Mouse (Mus musculus): ENCODE measurements at regions not wholly inside any gene's neighbourhood (a gene's known extent, or its start where the extent isn't known, plus 50 kb on each side); places are given as distances from the start of the nearest gene placed in this dataset.
A peak's percentile ranks its signal among the peaks of the same experiment; 100 is the strongest.

- Histone ChIP-seq H3K79me2 (replicated peaks; ENCODE audit: control insufficient read depth, insufficient read depth, low read length) (no peaks in the 10 kb centered on the region), H3K36me3 (ENCODE audit: control insufficient read depth, insufficient read depth, low read length) (no peaks in the 10 kb centered on the region), H3K4me3 (no peak overlapping the region), H3K4me1 (ENCODE audit: control insufficient read depth, insufficient read depth, low read length) (no peaks in the 10 kb centered on the region), H3K9ac (ENCODE audit: low read depth, low read length) (no peak overlapping the region), H3K27ac (no peak overlapping the region), H3K27me3 (ENCODE audit: control insufficient read depth, insufficient read depth, low read length) (no peaks in the 10 kb centered on the region)
- intact Hi-C loops (cut with DNase I), result no loop called here
- TF ChIP-seq POLR2A (IDR thresholded peaks at IDR 0.05; ENCODE audit: insufficient read depth, low read depth, low read length) (no peak), EP300 (IDR thresholded peaks at IDR 0.05; ENCODE audit: insufficient read depth, low read depth, low read length) (no peak), CTCF (IDR thresholded peaks at IDR 0.05) (no peak)
- WGBS, result 91% methylated on average over 3 of the region's 3 CpGs
- DNase-seq, result no peak
Measured at GRCm38 (mm10) chr11:7434591-7434990, 220.9 kb upstream of the Igfbp3 start.

GRCm38 (mm10) chr11:7427771-7428170, 214.0 kb upstream of the Igfbp3 start:
- no peaks in the 10 kb centered on the region for H3K27me3 ChIP-seq (ENCODE audit: control insufficient read depth, insufficient read depth, low read length)
- no peaks in the 10 kb centered on the region for H3K36me3 ChIP-seq (ENCODE audit: control insufficient read depth, insufficient read depth, low read length)
- peaks cover 4% of the 10 kb centered on the region; the same call in 1 of the 2 replicates for H3K4me1 ChIP-seq (ENCODE audit: control insufficient read depth, insufficient read depth, low read length)
- no peaks in the 10 kb centered on the region for H3K79me2 ChIP-seq (replicated peaks; ENCODE audit: control insufficient read depth, insufficient read depth, low read length)
- H3K9ac ChIP-seq (ENCODE audit: low read depth, low read length), result no peak overlapping the region
- no peak for DNase-seq
- no peak overlapping the region for H3K4me3 ChIP-seq
- intact Hi-C loops (cut with DNase I), result no loop called here
- no peak overlapping the region for H3K27ac ChIP-seq
- TF ChIP-seq POLR2A (IDR thresholded peaks at IDR 0.05; ENCODE audit: insufficient read depth, low read depth, low read length), result no peak
- no peak for TF ChIP-seq CTCF (IDR thresholded peaks at IDR 0.05)
- no peak for TF ChIP-seq EP300 (IDR thresholded peaks at IDR 0.05; ENCODE audit: insufficient read depth, low read depth, low read length)
- WGBS, result 77% methylated on average over 4 of the region's 4 CpGs

- H3K4me1 ChIP-seq (ENCODE audit: control insufficient read depth, insufficient read depth, low read length), result peaks cover 4% of the 10 kb centered on the region; the same call in 1 of the 2 replicates
Measured at GRCm38 (mm10) chr11:7425233-7425632, 211.5 kb upstream of the Igfbp3 start.

GRCm38 (mm10) chr11:7424082-7424471, 210.4 kb upstream of the Igfbp3 start:
- no peak for TF ChIP-seq CTCF (IDR thresholded peaks at IDR 0.05)
- no peak for TF ChIP-seq POLR2A (IDR thresholded peaks at IDR 0.05; ENCODE audit: insufficient read depth, low read depth, low read length)
- no peak for TF ChIP-seq EP300 (IDR thresholded peaks at IDR 0.05; ENCODE audit: insufficient read depth, low read depth, low read length)
- intact Hi-C loops (cut with DNase I), result no loop called here
- Histone ChIP-seq H3K27ac (no peak overlapping the region), H3K9ac (ENCODE audit: low read depth, low read length) (no peak overlapping the region), H3K36me3 (ENCODE audit: control insufficient read depth, insufficient read depth, low read length) (no peaks in the 10 kb centered on the region), H3K4me1 (ENCODE audit: control insufficient read depth, insufficient read depth, low read length) (peaks cover 4% of the 10 kb centered on the region; the same call in 1 of the 2 replicates), H3K4me3 (no peak overlapping the region), H3K79me2 (replicated peaks; ENCODE audit: control insufficient read depth, insufficient read depth, low read length) (no peaks in the 10 kb centered on the region), H3K27me3 (ENCODE audit: control insufficient read depth, insufficient read depth, low read length) (no peaks in the 10 kb centered on the region)
- DNase-seq, result no peak
- WGBS, result 73% methylated on average over 5 of the region's 5 CpGs

More at GRCm38 (mm10) chr11:7425233-7425632, 211.5 kb upstream of the Igfbp3 start:
- H3K27ac ChIP-seq, result no peak overlapping the region
- no peaks in the 10 kb centered on the region for H3K27me3 ChIP-seq (ENCODE audit: control insufficient read depth, insufficient read depth, low read length)
- no peak for DNase-seq
- intact Hi-C loops (cut with DNase I), result no loop called here
- no peaks in the 10 kb centered on the region for H3K36me3 ChIP-seq (ENCODE audit: control insufficient read depth, insufficient read depth, low read length)
- 87% methylated on average over 1 of the region's 1 CpGs for WGBS
- TF ChIP-seq POLR2A (IDR thresholded peaks at IDR 0.05; ENCODE audit: insufficient read depth, low read depth, low read length) (no peak), EP300 (IDR thresholded peaks at IDR 0.05; ENCODE audit: insufficient read depth, low read depth, low read length) (no peak), CTCF (IDR thresholded peaks at IDR 0.05) (no peak)
- no peak overlapping the region for H3K9ac ChIP-seq (ENCODE audit: low read depth, low read length)
- no peaks in the 10 kb centered on the region for H3K79me2 ChIP-seq (replicated peaks; ENCODE audit: control insufficient read depth, insufficient read depth, low read length)
- H3K4me3 ChIP-seq, result no peak overlapping the region

- Histone ChIP-seq H3K4me3 (no peak overlapping the region), H3K27ac (no peak overlapping the region), H3K36me3 (ENCODE audit: control insufficient read depth, insufficient read depth, low read length) (no peaks in the 10 kb centered on the region), H3K27me3 (ENCODE audit: control insufficient read depth, insufficient read depth, low read length) (no peaks in the 10 kb centered on the region), H3K4me1 (ENCODE audit: control insufficient read depth, insufficient read depth, low read length) (peaks cover 4% of the 10 kb centered on the region; the same call in 1 of the 2 replicates), H3K9ac (ENCODE audit: low read depth, low read length) (no peak overlapping the region), H3K79me2 (replicated peaks; ENCODE audit: control insufficient read depth, insufficient read depth, low read length) (no peaks in the 10 kb centered on the region)
- WGBS, result 31% methylated on average over 13 of the region's 13 CpGs
- no peak for TF ChIP-seq EP300 (IDR thresholded peaks at IDR 0.05; ENCODE audit: insufficient read depth, low read depth, low read length)
- no peak for TF ChIP-seq POLR2A (IDR thresholded peaks at IDR 0.05; ENCODE audit: insufficient read depth, low read depth, low read length)
- TF ChIP-seq CTCF (IDR thresholded peaks at IDR 0.05), result no peak
- DNase-seq, result peak; percentile 27 to 54
- intact Hi-C loops (cut with DNase I), result no loop called here
Measured at GRCm38 (mm10) chr11:7423276-7424081, 209.8 kb upstream of the Igfbp3 start.

GRCm38 (mm10) chr11:7412631-7413030, 198.9 kb upstream of the Igfbp3 start:
- H3K4me1 ChIP-seq (ENCODE audit: control insufficient read depth, insufficient read depth, low read length), result no peaks in the 10 kb centered on the region
- no peak overlapping the region for H3K4me3 ChIP-seq
- H3K9ac ChIP-seq (ENCODE audit: low read depth, low read length), result no peak overlapping the region
- H3K27ac ChIP-seq, result no peak overlapping the region
- no peaks in the 10 kb centered on the region for H3K79me2 ChIP-seq (replicated peaks; ENCODE audit: control insufficient read depth, insufficient read depth, low read length)
- TF ChIP-seq POLR2A (IDR thresholded peaks at IDR 0.05; ENCODE audit: insufficient read depth, low read depth, low read length) (no peak), CTCF (IDR thresholded peaks at IDR 0.05) (no peak), EP300 (IDR thresholded peaks at IDR 0.05; ENCODE audit: insufficient read depth, low read depth, low read length) (no peak)
- no peak for DNase-seq
- H3K27me3 ChIP-seq (ENCODE audit: control insufficient read depth, insufficient read depth, low read length), result no peaks in the 10 kb centered on the region
- intact Hi-C loops (cut with DNase I), result no loop called here
- WGBS, result 75% methylated on average over 3 of the region's 3 CpGs
- H3K36me3 ChIP-seq (ENCODE audit: control insufficient read depth, insufficient read depth, low read length), result no peaks in the 10 kb centered on the region

Measured in heart, adult 2 months (tissue).